Mouse (Mus musculus) limb, embryonic 12.5 days (tissue): ENCODE results near the gene Lingo1. TPM values are rescaled to one million over a fixed set of nuclear protein-coding genes. Genes with fewer than 3 reads are reported as not detected.

Experiments
- ATAC-seq: fragments of 200-750 bp; cut with Nextera tagmentation; 2 replicates; pipeline ENCODE4 v1.8.0; 2017; ENCODE audit warnings: low read depth, moderate TSS enrichment; ENCODE audit not compliant: insufficient number of reproducible peaks, insufficient read depth, low FRiP score, low TSS enrichment
- H3K27ac ChIP-seq: fragments of 300-500 bp; sonication (generic); 2 replicates; pipeline ENCODE4 v1.5.1; 2016; ENCODE audit warnings: mild to moderate bottlenecking, moderate library complexity
- H3K27me3 ChIP-seq: fragments of 300-500 bp; sonication (generic); 2 replicates; pipeline ENCODE4 v1.6.1; 2016; ENCODE audit warnings: mild to moderate bottlenecking, moderate library complexity
- H3K36me3 ChIP-seq: fragments of 300-500 bp; sonication (generic); 2 replicates; pipeline ENCODE4 v1.6.1; 2016; ENCODE audit warnings: mild to moderate bottlenecking, moderate library complexity
- H3K4me1 ChIP-seq: fragments of 300-500 bp; sonication (generic); replicated peaks from 2 replicates; pipeline ENCODE4 v1.6.1; 2016
- H3K4me2 ChIP-seq: fragments of 300-500 bp; sonication (generic); 2 replicates; pipeline ENCODE4 v1.6.1; 2016; ENCODE audit warnings: mild to moderate bottlenecking, moderate library complexity
- H3K4me3 ChIP-seq: fragments of 300-500 bp; sonication (generic); replicated peaks from 2 replicates; pipeline ENCODE4 v1.5.1; 2016; ENCODE audit warnings: mild to moderate bottlenecking
- H3K9ac ChIP-seq: fragments of 300-500 bp; sonication (generic); replicated peaks from 2 replicates; pipeline ENCODE4 v1.6.1; 2016; ENCODE audit warnings: mild to moderate bottlenecking, moderate library complexity
- H3K9me3 ChIP-seq: fragments of 300-500 bp; sonication (generic); 2 replicates; pipeline ENCODE4 v1.6.1; 2016; ENCODE audit warnings: mild to moderate bottlenecking, moderate library complexity
- whole genome bisulfite sequencing: fragments of 180-500 bp; shearing (Covaris S2); methylation state at CpG from one replicate; pipeline ENCODE4 v1.1.7; 2016; 5-methylcytosine and 5-hydroxymethylcytosine counted together
- polyA plus RNA-seq: library from polyadenylated mRNA; unstranded; fragments of >200 nt; fragmentation: Nextera tagmentation; extraction: Ambion mirVana; gene quantifications from 2 replicates; pipeline ENCODE4 v1.2.1, GENCODE M21; 2016

Lingo1 gene
- polyA plus RNA-seq, 1 experiment from 2014 or later: 2.1 TPM

DNA sequence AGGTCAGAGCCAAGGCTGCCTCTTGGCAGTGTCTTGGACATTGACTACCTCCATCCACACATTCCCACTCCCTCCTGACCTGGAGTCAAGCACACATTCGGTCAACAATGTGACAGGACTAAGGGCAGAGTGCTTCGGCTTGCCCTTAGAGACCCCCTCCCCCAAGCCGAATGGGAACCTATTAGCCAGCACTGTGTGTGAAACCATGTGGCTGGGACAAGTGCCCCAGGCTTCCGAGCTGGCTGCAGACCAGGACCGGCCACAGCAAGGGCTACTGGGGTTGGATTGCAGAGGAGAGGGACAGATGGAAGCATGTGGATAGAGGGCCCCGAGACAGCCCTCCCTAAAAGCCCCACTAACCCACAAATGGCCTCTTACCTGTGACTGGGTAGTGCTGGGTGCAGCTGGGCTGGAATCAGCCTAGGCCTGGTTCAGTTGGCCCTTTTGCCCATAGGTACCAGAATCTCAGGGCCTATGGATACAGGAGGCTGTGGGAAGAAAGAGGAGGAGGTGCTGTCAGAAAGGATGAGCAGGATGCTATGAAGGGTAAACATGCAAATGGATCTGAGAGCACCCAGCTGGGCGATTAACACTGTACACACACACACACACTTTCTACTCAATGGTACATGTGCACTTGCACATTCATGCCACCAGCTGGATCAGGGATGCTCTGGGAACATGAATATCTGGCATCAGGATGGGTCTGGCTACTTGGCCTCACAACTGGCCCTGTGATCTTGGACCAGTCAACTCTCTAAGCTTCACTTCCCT lies 20.9 kb downstream of the Lingo1 start:
- Histone ChIP-seq H3K4me1 (0 out of 2 replicates have a peak, but pooled peaks cover 5% of the 10 kb centered on the region), H3K4me2 (no peak overlapping the region), H3K4me3 (no peak overlapping the region), H3K9ac (no peak overlapping the region), H3K36me3 (no peaks in the 10 kb centered on the region), H3K9me3 (no peaks in the 10 kb centered on the region), H3K27me3 (0 out of 2 replicates have a peak, but pooled peaks cover 2% of the 10 kb centered on the region), H3K27ac (no peak overlapping the region)
- 61% methylated on average over 7 of the region's 7 CpGs for WGBS
- ATAC-seq: no peak

DNA sequence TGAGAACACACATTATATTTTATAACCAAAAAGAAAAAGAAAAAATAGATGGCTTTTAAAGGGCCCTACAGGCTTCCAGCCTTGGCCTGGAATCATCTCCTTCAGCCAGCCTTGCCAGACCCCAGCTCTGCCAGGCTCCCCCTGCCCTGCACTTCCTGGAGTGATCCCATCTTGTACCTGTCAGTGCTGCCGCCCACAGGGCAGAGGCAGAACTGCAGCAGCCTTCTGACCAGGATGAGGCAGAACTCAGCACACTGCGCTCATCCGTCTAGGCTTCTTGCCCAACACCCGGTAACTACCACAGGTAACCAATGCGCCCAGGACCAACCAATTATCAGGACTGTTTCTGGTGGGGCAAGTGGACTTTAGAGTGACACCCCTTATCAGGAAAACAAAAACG lies 22.0 kb downstream of the Lingo1 start:
- Histone ChIP-seq H3K4me3 (no peak overlapping the region), H3K9ac (no peak overlapping the region), H3K4me2 (no peak overlapping the region), H3K9me3 (no peaks in the 10 kb centered on the region), H3K27me3 (0 out of 2 replicates have a peak, but pooled peaks cover 2% of the 10 kb centered on the region), H3K27ac (no peak overlapping the region), H3K36me3 (no peaks in the 10 kb centered on the region), H3K4me1 (0 out of 2 replicates have a peak, but pooled peaks cover 5% of the 10 kb centered on the region)
- WGBS: 36% methylated on average over 6 of the region's 6 CpGs
- ATAC-seq: no peak

DNA sequence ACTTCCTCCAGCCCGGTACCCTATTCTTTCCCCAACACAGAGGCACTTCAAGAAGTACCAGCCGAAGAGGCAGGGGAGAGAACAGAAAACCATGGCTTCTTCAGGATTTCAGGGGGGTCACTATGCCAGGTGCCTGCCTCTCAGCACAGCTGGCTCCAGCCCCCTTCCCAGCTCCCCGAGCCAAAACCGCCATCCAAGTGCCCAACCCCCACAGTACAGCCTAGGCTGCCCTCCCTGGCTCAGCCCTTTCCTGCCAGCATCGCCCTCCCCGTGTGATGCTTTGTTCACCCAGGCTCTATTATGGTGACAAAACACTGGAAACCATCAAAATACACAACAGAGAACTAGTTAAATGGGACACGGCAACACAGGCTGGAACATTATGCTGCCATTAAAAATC lies 22.6 kb downstream of the Lingo1 start:
- WGBS: 71% methylated on average over 7 of the region's 7 CpGs
- Histone ChIP-seq H3K27ac (no peak overlapping the region), H3K27me3 (0 out of 2 replicates have a peak, but pooled peaks cover 2% of the 10 kb centered on the region)

DNA sequence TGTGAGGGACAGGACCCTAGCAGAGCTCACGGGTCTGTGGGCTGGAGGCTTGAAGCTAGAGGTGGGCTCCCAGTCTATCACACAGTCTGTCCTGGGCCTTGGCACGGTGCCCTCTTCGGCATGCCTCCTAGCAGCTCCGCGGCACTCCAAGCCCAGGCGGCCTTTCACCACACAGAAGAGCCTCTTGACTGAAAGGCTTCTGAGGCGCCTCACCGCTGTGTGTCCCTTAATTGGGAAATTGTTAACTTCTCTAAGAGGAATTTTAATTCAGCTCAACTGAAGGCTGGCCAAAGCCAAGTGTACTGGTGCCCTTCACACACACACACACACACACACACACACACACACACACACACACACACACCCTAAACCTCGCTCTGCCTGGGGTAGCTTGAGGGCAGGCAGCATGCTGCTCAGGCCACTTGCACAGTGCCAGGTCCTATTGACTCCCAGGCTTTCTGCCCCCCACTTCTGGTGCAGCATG lies 28.6 kb downstream of the Lingo1 start:
- Histone ChIP-seq H3K4me2 (no peak overlapping the region), H3K27me3 (no peaks in the 10 kb centered on the region), H3K4me1 (0 out of 2 replicates have a peak, but pooled peaks cover 14% of the 10 kb centered on the region), H3K9me3 (no peaks in the 10 kb centered on the region), H3K27ac (no peak overlapping the region), H3K9ac (no peak overlapping the region), H3K36me3 (no peaks in the 10 kb centered on the region), H3K4me3 (no peak overlapping the region)
- 83% methylated on average over 9 of the region's 9 CpGs for WGBS
- no peak for ATAC-seq

More for the DNA sequence above, 22.6 kb downstream of the Lingo1 start:
- no peak for ATAC-seq
- Histone ChIP-seq H3K9me3 (no peaks in the 10 kb centered on the region), H3K4me3 (no peak overlapping the region), H3K4me1 (0 out of 2 replicates have a peak, but pooled peaks cover 5% of the 10 kb centered on the region), H3K36me3 (no peaks in the 10 kb centered on the region), H3K4me2 (no peak overlapping the region), H3K9ac (no peak overlapping the region)

DNA sequence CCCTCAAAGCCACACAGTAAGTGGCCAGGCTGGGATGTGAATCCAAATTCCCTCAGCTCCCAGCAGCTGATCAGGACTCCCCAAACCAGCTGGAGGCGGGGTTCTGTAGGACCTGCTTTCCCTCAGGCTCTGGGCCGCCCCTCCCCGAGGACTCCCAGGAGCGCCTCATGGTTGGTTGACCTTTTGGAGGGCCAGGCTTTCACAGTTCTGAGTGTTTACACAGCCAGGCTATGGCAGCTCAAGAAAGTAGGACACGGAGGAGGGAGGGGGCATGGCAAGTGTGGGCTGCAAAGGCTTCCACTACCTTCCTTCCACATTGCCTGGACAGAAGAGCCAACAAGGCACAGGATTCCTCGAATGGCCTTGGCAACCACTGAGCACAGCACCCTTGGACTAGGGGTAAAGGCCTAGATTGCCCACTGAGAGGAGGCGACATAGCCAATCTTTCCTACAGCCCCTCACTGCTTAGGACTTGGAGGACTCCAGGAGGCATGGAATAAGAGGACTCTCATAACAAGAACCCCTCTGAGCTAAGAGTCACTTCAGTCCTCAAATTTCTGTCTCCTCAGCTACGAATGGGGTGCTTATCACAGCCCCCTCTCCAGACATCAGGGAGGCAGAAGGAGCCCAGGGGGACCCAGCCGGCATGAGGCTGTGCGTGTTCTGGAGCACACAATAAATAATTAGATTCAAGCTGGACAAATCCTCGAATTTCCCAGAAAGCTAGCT lies 29.5 kb downstream of the Lingo1 start:
- H3K36me3 ChIP-seq: no peaks in the 10 kb centered on the region
- no peak overlapping the region for H3K4me2 ChIP-seq
- H3K4me3 ChIP-seq: no peak overlapping the region
- no peak for ATAC-seq
- H3K4me1 ChIP-seq: 0 out of 2 replicates have a peak, but pooled peaks cover 14% of the 10 kb centered on the region
- no peaks in the 10 kb centered on the region for H3K9me3 ChIP-seq
- WGBS: 56% methylated on average over 11 of the region's 11 CpGs
- no peaks in the 10 kb centered on the region for H3K27me3 ChIP-seq
- H3K9ac ChIP-seq: no peak overlapping the region
- no peak overlapping the region for H3K27ac ChIP-seq

DNA sequence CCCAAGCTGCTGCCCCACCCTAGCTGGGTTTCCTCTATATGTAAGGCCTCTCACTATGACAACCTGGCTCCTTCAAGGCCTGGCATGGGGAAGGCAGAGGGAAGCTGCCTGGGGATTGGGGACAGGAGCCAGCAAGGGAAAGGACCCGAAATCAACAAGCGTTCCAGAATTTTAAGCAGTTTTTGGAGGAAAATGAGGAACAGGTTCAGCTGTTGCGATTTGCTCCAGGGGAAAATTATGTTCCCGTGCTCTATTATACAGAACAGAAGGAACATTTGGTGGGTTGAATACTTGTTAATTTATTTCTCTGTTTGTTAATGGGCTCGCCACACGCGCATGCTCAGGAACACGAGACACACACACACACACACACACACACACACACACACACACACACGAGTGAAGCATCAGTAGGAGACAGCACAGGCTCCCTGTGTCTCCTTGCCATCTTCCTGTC lies 34.1 kb downstream of the Lingo1 start:
- Histone ChIP-seq H3K9ac (no peak overlapping the region), H3K4me1 (peaks cover 20% of the 10 kb centered on the region), H3K27ac (no peak overlapping the region), H3K4me3 (no peak overlapping the region), H3K36me3 (no peaks in the 10 kb centered on the region), H3K27me3 (no peaks in the 10 kb centered on the region; the same call in 1 of the 2 replicates), H3K9me3 (no peaks in the 10 kb centered on the region), H3K4me2 (no peak overlapping the region)
- WGBS: 87% methylated on average over 9 of the region's 9 CpGs
- ATAC-seq: no peak

DNA sequence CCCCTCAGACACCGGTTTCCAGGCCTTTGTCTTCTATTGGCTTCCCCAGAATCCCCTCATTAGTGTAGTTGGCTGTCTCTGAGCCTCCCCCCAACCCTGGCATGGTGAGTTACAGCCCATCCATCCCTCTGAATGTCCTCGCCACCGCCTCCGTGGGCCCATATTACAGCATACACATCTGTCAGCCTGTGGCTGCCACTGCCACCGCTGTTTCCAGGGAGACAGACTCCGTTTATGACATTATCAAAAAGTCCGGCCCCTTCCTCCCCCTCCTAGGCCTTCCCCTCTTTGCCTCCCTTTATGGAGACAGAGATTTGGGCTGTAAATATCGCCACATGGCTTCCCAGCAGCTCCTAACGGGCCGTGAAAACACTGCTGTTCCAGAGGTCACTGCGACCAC lies 38.5 kb downstream of the Lingo1 start:
- no peak overlapping the region for H3K4me3 ChIP-seq
- peaks cover 3% of the 10 kb centered on the region; the same call in 1 of the 2 replicates for H3K27me3 ChIP-seq
- H3K4me1 ChIP-seq: peaks cover 12% of the 10 kb centered on the region
- no peaks in the 10 kb centered on the region for H3K9me3 ChIP-seq
- H3K9ac ChIP-seq: no peak overlapping the region
- no peaks in the 10 kb centered on the region for H3K36me3 ChIP-seq
- peak overlapping the region; percentile 31 for H3K4me2 ChIP-seq
- WGBS: 17% methylated on average over 11 of the region's 11 CpGs
- H3K27ac ChIP-seq: no peak overlapping the region
- ATAC-seq: no peak

DNA sequence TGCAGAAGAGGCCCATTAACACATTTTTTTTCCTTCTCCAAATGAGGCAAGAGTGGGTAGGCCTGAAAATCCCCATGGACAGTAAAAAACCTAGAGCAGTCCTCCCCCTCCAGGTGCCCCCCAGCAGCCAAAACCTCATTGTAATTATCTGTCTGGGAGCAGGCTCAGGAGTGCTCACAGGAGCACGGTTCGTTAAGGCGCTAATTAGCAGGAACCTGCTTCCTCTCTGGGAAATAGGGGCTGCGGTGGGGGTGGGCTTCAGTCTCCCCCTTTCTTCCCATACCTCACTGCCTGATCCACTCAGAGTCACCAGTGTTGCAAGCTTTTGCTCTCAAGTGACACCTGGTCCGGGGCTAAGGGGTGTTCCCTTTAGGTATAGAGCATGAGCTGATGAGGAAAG lies 41.1 kb downstream of the Lingo1 start:
- 68% methylated on average over 5 of the region's 5 CpGs for WGBS
- Histone ChIP-seq H3K9me3 (no peaks in the 10 kb centered on the region), H3K4me3 (no peak overlapping the region), H3K27ac (no peak overlapping the region), H3K27me3 (peaks cover 4% of the 10 kb centered on the region; the same call in 1 of the 2 replicates), H3K4me2 (no peak overlapping the region), H3K9ac (no peak overlapping the region), H3K36me3 (no peaks in the 10 kb centered on the region), H3K4me1 (peaks cover 12% of the 10 kb centered on the region)
- no peak for ATAC-seq

DNA sequence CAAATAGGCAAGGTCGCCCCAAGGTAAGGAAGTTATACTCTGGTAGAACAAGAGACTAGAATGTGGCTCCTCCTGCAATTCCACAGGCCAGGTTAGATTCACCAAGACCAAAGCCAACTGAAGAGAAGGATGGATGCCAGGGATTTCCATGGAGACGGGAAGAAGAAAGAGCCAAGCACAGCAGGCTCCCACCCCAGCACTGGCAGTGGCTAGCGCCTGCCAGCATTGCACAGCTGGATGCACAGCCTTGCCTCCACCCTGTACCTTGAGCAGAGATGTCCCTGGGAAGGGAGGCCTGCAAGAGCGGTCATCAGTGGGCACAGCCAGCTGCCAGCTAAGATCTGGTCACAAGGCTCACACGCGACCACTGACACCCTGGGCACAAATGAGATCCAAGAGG lies 42.9 kb downstream of the Lingo1 start:
- Histone ChIP-seq H3K9me3 (no peaks in the 10 kb centered on the region), H3K27ac (no peak overlapping the region), H3K36me3 (no peaks in the 10 kb centered on the region), H3K4me1 (peaks cover 10% of the 10 kb centered on the region), H3K4me2 (no peak overlapping the region), H3K9ac (no peak overlapping the region), H3K4me3 (no peak overlapping the region), H3K27me3 (peaks cover 4% of the 10 kb centered on the region; the same call in 1 of the 2 replicates)
- WGBS: 77% methylated on average over 6 of the region's 6 CpGs
- ATAC-seq: no peak

DNA sequence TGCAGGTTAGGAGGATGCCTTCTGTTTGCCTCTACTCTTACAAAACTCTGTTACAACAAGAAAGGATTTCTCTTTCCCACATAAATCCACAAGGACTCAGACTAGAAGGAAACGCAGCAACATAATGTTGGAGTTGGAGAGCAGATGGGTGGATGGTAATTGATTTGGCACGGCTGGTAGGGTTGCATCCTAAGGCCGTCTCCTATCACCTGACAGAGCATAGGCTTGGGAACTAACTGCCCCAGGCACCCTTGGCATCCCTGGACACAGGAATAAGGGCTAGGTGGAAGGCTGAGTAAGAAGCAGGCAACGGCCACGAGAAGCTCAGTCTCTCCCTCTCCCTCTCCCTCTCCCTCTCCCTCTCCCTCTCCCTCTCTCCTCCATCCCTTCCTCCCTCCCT lies 48.2 kb downstream of the Lingo1 start:
- 69% methylated on average over 5 of the region's 5 CpGs for WGBS
- ATAC-seq: no peak

DNA sequence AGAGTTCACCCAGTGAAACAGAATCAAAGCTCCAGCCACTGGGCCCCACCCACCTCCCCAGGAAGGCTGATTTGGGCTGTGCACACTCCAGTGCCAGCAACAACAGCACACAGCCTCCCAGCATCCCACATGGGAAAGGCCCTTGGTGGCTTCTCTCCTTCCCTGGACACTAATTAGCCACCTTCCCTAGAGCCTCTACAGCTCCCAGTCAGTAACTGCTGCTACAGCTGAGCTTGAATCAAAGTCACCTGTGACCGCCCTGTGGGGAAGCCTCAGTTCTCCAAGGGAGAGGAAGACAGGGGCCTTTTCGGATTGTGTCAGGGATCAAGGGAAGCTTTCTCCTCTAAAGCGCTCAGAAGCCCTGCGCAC lies 49.4 kb downstream of the Lingo1 start:
- WGBS: 61% methylated on average over 4 of the region's 4 CpGs
- ATAC-seq: no peak
- Histone ChIP-seq H3K4me3 (no peak overlapping the region), H3K9me3 (no peaks in the 10 kb centered on the region), H3K4me1 (no peaks in the 10 kb centered on the region), H3K27me3 (no peaks in the 10 kb centered on the region; the same call in 1 of the 2 replicates), H3K27ac (no peak overlapping the region), H3K9ac (no peak overlapping the region), H3K4me2 (no peak overlapping the region), H3K36me3 (no peaks in the 10 kb centered on the region)

More for the DNA sequence above, 48.2 kb downstream of the Lingo1 start:
- peaks cover 4% of the 10 kb centered on the region; the same call in 1 of the 2 replicates for H3K27me3 ChIP-seq
- no peak overlapping the region for H3K4me3 ChIP-seq
- no peak overlapping the region for H3K9ac ChIP-seq
- H3K27ac ChIP-seq: no peak overlapping the region
- no peaks in the 10 kb centered on the region for H3K9me3 ChIP-seq
- no peaks in the 10 kb centered on the region for H3K4me1 ChIP-seq
- no peaks in the 10 kb centered on the region for H3K36me3 ChIP-seq
- no peak overlapping the region for H3K4me2 ChIP-seq
